Mouse (Mus musculus): ENCODE measurements at regions not wholly inside any gene's neighbourhood (a gene's known extent, or its start where the extent isn't known, plus 50 kb on each side); places are given as distances from the start of the nearest gene placed in this dataset.

DNA sequence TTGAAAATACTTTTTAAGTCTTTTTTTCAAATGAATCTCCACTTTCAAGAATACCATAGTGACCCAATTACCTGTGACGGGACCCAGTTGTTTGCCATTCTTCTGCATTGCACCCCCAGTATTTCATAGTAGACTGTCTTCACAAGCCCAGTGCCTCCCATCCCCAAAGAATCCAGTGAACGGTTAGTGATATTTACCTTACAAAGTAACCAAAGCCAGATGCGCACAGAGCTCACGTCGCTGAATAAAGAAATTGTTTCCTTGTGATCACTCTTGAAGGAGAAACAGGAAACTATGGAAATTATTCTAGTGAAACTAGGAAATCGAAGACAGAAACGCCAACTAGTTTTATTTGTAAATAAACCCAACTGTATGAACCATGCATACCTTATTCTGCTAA lies 91.4 kb upstream of the Ssbp2 start:
- no peaks in the 10 kb centered on the region for H3K27me3 ChIP-seq (ENCODE audit: control insufficient read depth in 1 of 2, insufficient read depth in 2 of 2, low read length in 2 of 2)
- no peak for TF ChIP-seq POLR2AphosphoS5 (IDR thresholded peaks at IDR 0.05; ENCODE audit: borderline replicate concordance, low read depth, low read length)
- no peak for TF ChIP-seq MAX (IDR thresholded peaks at IDR 0.05; ENCODE audit: low read length)
- TF ChIP-seq POLR2AphosphoS2 (IDR thresholded peaks at IDR 0.05; ENCODE audit: low read length): no peak
- no peak for TF ChIP-seq ZC3H11A (IDR thresholded peaks at IDR 0.05; ENCODE audit: low read depth, low read length)
- no peak for TF ChIP-seq TAL1 (IDR thresholded peaks at IDR 0.05; ENCODE audit: low read length)
- TF ChIP-seq CTCF (IDR thresholded peaks at IDR 0.05 in 2 of 3, conservative IDR thresholded peaks at IDR 0.05 in 1 of 3; ENCODE audit: control insufficient read depth in 1 of 3, insufficient read depth in 1 of 3, low read depth in 2 of 3, low read length in 3 of 3, poor library complexity in 1 of 3, severe bottlenecking in 1 of 3): no peak
- TF ChIP-seq USF1 (IDR thresholded peaks at IDR 0.05; ENCODE audit: low read depth, low read length): no peak
- no peak for TF ChIP-seq EP300 (IDR thresholded peaks at IDR 0.05; ENCODE audit: low read depth in 1 of 2, low read length in 2 of 2)
- TF ChIP-seq SMC3 (IDR thresholded peaks at IDR 0.05; ENCODE audit: low read depth, low read length): no peak
- no peak for TF ChIP-seq GATA1 (IDR thresholded peaks at IDR 0.05; ENCODE audit: low read depth, low read length)
- no peak for TF ChIP-seq MEF2A (IDR thresholded peaks at IDR 0.05; ENCODE audit: extremely low read depth, insufficient replicate concordance, low read depth, low read length, poor library complexity, severe bottlenecking)
- no peak for TF ChIP-seq HCFC1 (IDR thresholded peaks at IDR 0.05; ENCODE audit: low read depth, low read length)
- no peak overlapping the region for H3K27ac ChIP-seq (ENCODE audit: control insufficient read depth, low read depth, low read length)
- H3K4me1 ChIP-seq (ENCODE audit: control insufficient read depth in 1 of 2, insufficient read depth in 2 of 2, low read length in 2 of 2): peaks cover 2 to 11% of the 10 kb centered on the region in 2 experiments; a peak in 3 of 4 replicates
- peaks cover 2% of the 10 kb centered on the region; the same call in 1 of the 2 replicates for H3K79me2 ChIP-seq (ENCODE audit: control insufficient read depth, insufficient read depth, low read length, poor library complexity)
- H3K9ac ChIP-seq (ENCODE audit: control insufficient read depth, low read depth, low read length, poor library complexity, severe bottlenecking): no peak overlapping the region
- H3K9me3 ChIP-seq (replicated peaks; ENCODE audit: insufficient read depth, low read length): no peaks in the 10 kb centered on the region
- H3K36me3 ChIP-seq (ENCODE audit: control insufficient read depth in 1 of 2, insufficient read depth in 2 of 2, low read length in 2 of 2): peaks cover 0 to 7% of the 10 kb centered on the region in 2 experiments; a peak in 2 of 4 replicates
- no peak for DNase-seq (ENCODE audit: low read depth, low spot score)
- no peak overlapping the region for H3K4me3 ChIP-seq (ENCODE audit: control insufficient read depth in 1 of 2, insufficient read depth in 1 of 2, low read depth in 2 of 2, low read length in 2 of 2)

GRCm38 (mm10) chr13:91370021-91370420 lies 90.1 kb upstream of the Ssbp2 start:
- Histone ChIP-seq H3K4me1 (ENCODE audit: control insufficient read depth in 1 of 2, insufficient read depth in 2 of 2, low read length in 2 of 2) (peaks cover 2 to 11% of the 10 kb centered on the region in 2 experiments; a peak in 3 of 4 replicates), H3K27me3 (ENCODE audit: control insufficient read depth in 1 of 2, insufficient read depth in 2 of 2, low read length in 2 of 2) (no peaks in the 10 kb centered on the region), H3K9ac (ENCODE audit: control insufficient read depth, low read depth, low read length, poor library complexity, severe bottlenecking) (no peak overlapping the region), H3K36me3 (ENCODE audit: control insufficient read depth in 1 of 2, insufficient read depth in 2 of 2, low read length in 2 of 2) (peaks cover 0 to 7% of the 10 kb centered on the region in 2 experiments; a peak in 2 of 4 replicates), H3K9me3 (replicated peaks; ENCODE audit: insufficient read depth, low read length) (no peaks in the 10 kb centered on the region), H3K4me3 (ENCODE audit: control insufficient read depth in 1 of 2, insufficient read depth in 1 of 2, low read depth in 2 of 2, low read length in 2 of 2) (peak overlapping the region in 1 of 2 experiments; percentile 65; a peak in 1 of 4 replicates), H3K27ac (ENCODE audit: control insufficient read depth, low read depth, low read length) (no peak overlapping the region), H3K79me2 (ENCODE audit: control insufficient read depth, insufficient read depth, low read length, poor library complexity) (peaks cover 2% of the 10 kb centered on the region; the same call in 1 of the 2 replicates)
- no peak for TF ChIP-seq BHLHE40 (IDR thresholded peaks at IDR 0.05; ENCODE audit: borderline replicate concordance, low read depth, low read length)
- no peak for TF ChIP-seq CHD2 (IDR thresholded peaks at IDR 0.05; ENCODE audit: low read length)
- TF ChIP-seq ZKSCAN1 (IDR thresholded peaks at IDR 0.05; ENCODE audit: low read depth, low read length): no peak
- TF ChIP-seq ZMIZ1 (IDR thresholded peaks at IDR 0.05; ENCODE audit: low read depth, low read length): no peak
- no peak for TF ChIP-seq MAZ (IDR thresholded peaks at IDR 0.05; ENCODE audit: low read depth, low read length)
- no peak for TF ChIP-seq MAFK (IDR thresholded peaks at IDR 0.05; ENCODE audit: borderline replicate concordance, low read depth, low read length)
- no peak for TF ChIP-seq POLR2A (IDR thresholded peaks at IDR 0.05; ENCODE audit: control insufficient read depth in 1 of 2, insufficient read depth in 1 of 2, low read depth in 1 of 2, low read length in 2 of 2, poor library complexity in 1 of 2)
- no peak for TF ChIP-seq KAT2A (conservative IDR thresholded peaks at IDR 0.05; ENCODE audit: low read depth, low read length)
- TF ChIP-seq MEF2A (IDR thresholded peaks at IDR 0.05; ENCODE audit: extremely low read depth, insufficient replicate concordance, low read depth, low read length, poor library complexity, severe bottlenecking): no peak
- TF ChIP-seq SMC3 (IDR thresholded peaks at IDR 0.05; ENCODE audit: low read depth, low read length): no peak
- no peak for TF ChIP-seq TCF12 (IDR thresholded peaks at IDR 0.05; ENCODE audit: low read depth, low read length)
- no peak for TF ChIP-seq TAL1 (IDR thresholded peaks at IDR 0.05; ENCODE audit: low read length)
- DNase-seq (ENCODE audit: low read depth, low spot score): no peak

Data from MEL (cell line).